Mouse (Mus musculus): Measurements from ENCODE around the gene Atf7ip2. TPM values are rescaled to one million over a fixed set of nuclear protein-coding genes. Genes with fewer than 3 reads are reported as not detected.
"Not testable (repeated sequence)": the region's sequence is repeated elsewhere in the genome, so short reads cannot be mapped to it uniquely, and the experiment has no call there.

Atf7ip2 gene
- 0.09 and 0.21 TPM in 2 replicates for polyA plus RNA-seq (2015; fragmentation: Nextera tagmentation; extraction: Ambion mirVana)

GRCm38 (mm10) chr16:10192679-10193506 is at the start of gene Atf7ip2:
TSS of gene Atf7ip2 (plus strand) at chr16:10192712.
- H3K4me1 ChIP-seq (ENCODE audit: control insufficient read depth, low read depth, low read length): no peaks in the 10 kb centered on the region; the same call in 1 of the 2 replicates
- H3K9me3 ChIP-seq (replicated peaks; ENCODE audit: control insufficient read depth, low read length): no peaks in the 10 kb centered on the region; the same call in 1 of the 2 replicates
- peaks cover 8% of the 10 kb centered on the region for H3K27me3 ChIP-seq (ENCODE audit: control insufficient read depth, insufficient read depth, low read depth, low read length)
- under 1% methylated on average over 63 of the region's 63 CpGs for WGBS (ENCODE audit: insufficient replicate concordance)
- ATAC-seq (ENCODE audit: low read depth): peak; percentile 92
- peak within 1 kb of the TSS; percentile 57 for H3K4me3 ChIP-seq (ENCODE audit: low read depth, low read length)
- no peaks in the 10 kb centered on the region for H3K36me3 ChIP-seq (ENCODE audit: control insufficient read depth, insufficient read depth)
- no peak within 1 kb of the TSS for H3K27ac ChIP-seq (ENCODE audit: low read length)
- H3K9ac ChIP-seq (ENCODE audit: low read depth, low read length): no peak within 1 kb of the TSS
- H3K4me2 ChIP-seq (ENCODE audit: low read depth, low read length): peak within 1 kb of the TSS; percentile 71

- ATAC-seq (ENCODE audit: low read depth): no peak
- H3K9me3 ChIP-seq (replicated peaks; ENCODE audit: control insufficient read depth, low read length): no peaks in the 10 kb centered on the region
- no peak overlapping the region for H3K27ac ChIP-seq (ENCODE audit: low read length)
- H3K4me3 ChIP-seq (ENCODE audit: low read depth, low read length): no peak overlapping the region
- H3K27me3 ChIP-seq (ENCODE audit: control insufficient read depth, insufficient read depth, low read depth, low read length): no peaks in the 10 kb centered on the region
- H3K36me3 ChIP-seq (ENCODE audit: control insufficient read depth, insufficient read depth): no peaks in the 10 kb centered on the region
- H3K4me1 ChIP-seq (ENCODE audit: control insufficient read depth, low read depth, low read length): no peaks in the 10 kb centered on the region
- no peak overlapping the region for H3K4me2 ChIP-seq (ENCODE audit: low read depth, low read length)
- 33% methylated on average over 2 of the region's 2 CpGs for WGBS (ENCODE audit: insufficient replicate concordance)
- H3K9ac ChIP-seq (ENCODE audit: low read depth, low read length): no peak overlapping the region
Measured at GRCm38 (mm10) chr16:10143166-10143565, 49.3 kb upstream of the Atf7ip2 start.

DNA sequence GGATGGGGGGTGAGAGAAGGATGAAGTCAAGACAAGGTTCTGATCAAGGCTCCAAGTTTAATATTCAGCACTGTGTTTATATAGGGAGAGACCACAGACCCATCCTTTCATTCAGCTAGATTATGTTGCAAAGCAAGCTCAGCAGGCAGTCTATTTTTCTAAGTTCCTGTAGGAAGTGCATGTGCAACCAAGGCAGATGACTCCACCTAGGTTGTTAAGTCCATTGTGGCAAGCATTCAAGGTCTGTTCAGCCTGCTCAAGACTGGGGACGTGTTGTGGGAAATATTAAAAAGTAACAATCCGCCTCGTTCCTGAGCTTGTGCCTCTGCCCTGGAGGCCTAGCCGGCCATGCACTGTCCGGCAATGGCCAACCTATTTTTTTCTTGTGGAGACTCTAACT is 45.1 kb upstream of the Atf7ip2 start:
- no peak overlapping the region for H3K9ac ChIP-seq (ENCODE audit: low read depth, low read length)
- H3K36me3 ChIP-seq (ENCODE audit: control insufficient read depth, insufficient read depth): no peaks in the 10 kb centered on the region
- no peaks in the 10 kb centered on the region for H3K9me3 ChIP-seq (replicated peaks; ENCODE audit: control insufficient read depth, low read length)
- H3K4me2 ChIP-seq (ENCODE audit: low read depth, low read length): no peak overlapping the region
- no peaks in the 10 kb centered on the region for H3K4me1 ChIP-seq (ENCODE audit: control insufficient read depth, low read depth, low read length)
- no peak overlapping the region for H3K4me3 ChIP-seq (ENCODE audit: low read depth, low read length)
- ATAC-seq (ENCODE audit: low read depth): no peak
- WGBS (ENCODE audit: insufficient replicate concordance): 67% methylated on average over 5 of the region's 5 CpGs
- H3K27ac ChIP-seq (ENCODE audit: low read length): no peak overlapping the region
- H3K27me3 ChIP-seq (ENCODE audit: control insufficient read depth, insufficient read depth, low read depth, low read length): no peaks in the 10 kb centered on the region

GRCm38 (mm10) chr16:10169123-10169905 is 23.2 kb upstream of the Atf7ip2 start:
- Histone ChIP-seq H3K9me3 (replicated peaks; ENCODE audit: control insufficient read depth, low read length) (no peaks in the 10 kb centered on the region), H3K36me3 (ENCODE audit: control insufficient read depth, insufficient read depth) (no peaks in the 10 kb centered on the region), H3K4me1 (ENCODE audit: control insufficient read depth, low read depth, low read length) (no peaks in the 10 kb centered on the region), H3K27me3 (ENCODE audit: control insufficient read depth, insufficient read depth, low read depth, low read length) (no peaks in the 10 kb centered on the region), H3K27ac (ENCODE audit: low read length) (no peak overlapping the region), H3K4me3 (ENCODE audit: low read depth, low read length) (no peak overlapping the region), H3K9ac (ENCODE audit: low read depth, low read length) (no peak overlapping the region), H3K4me2 (ENCODE audit: low read depth, low read length) (no peak overlapping the region)
- WGBS (ENCODE audit: insufficient replicate concordance): 70% methylated on average over 8 of the region's 8 CpGs
- ATAC-seq (ENCODE audit: low read depth): no peak

DNA sequence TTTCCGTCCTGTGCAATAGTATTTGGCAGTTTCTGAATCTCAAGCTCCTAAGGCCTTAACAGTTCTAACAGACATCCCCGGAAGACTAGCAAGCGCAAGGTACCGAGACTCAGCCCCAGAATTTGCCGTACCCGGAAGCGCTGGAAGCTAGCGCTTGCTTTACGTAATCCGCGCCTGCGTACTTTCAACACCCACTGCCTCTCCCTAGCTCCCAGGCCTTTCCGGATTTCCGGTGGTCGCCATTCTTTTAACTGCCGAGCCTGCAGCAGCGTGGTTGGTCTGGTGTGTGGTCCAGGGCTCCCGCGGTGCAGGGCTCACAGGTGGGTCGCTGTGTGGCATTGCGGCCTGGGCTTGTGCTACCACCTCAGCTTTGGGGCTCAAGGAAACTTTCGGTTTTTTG is 22.5 kb upstream of the Atf7ip2 start, which contains the start of gene Rpl39l:
Gene Rpl39l (plus strand): TSS at position 222 of the 400 bp plus-strand sequence.
- 72% methylated on average over 22 of the region's 22 CpGs for WGBS (ENCODE audit: insufficient replicate concordance)
- no peak within 1 kb of the TSS for H3K4me2 ChIP-seq (ENCODE audit: low read depth, low read length)
- H3K27me3 ChIP-seq (ENCODE audit: control insufficient read depth, insufficient read depth, low read depth, low read length): no peaks in the 10 kb centered on the region
- H3K9ac ChIP-seq (ENCODE audit: low read depth, low read length): no peak within 1 kb of the TSS
- H3K36me3 ChIP-seq (ENCODE audit: control insufficient read depth, insufficient read depth): no peaks in the 10 kb centered on the region
- H3K9me3 ChIP-seq (replicated peaks; ENCODE audit: control insufficient read depth, low read length): no peaks in the 10 kb centered on the region
- no peak within 1 kb of the TSS for H3K4me3 ChIP-seq (ENCODE audit: low read depth, low read length)
- ATAC-seq (ENCODE audit: low read depth): no peak
- H3K4me1 ChIP-seq (ENCODE audit: control insufficient read depth, low read depth, low read length): no peaks in the 10 kb centered on the region
- no peak within 1 kb of the TSS for H3K27ac ChIP-seq (ENCODE audit: low read length)

GRCm38 (mm10) chr16:10171276-10171675 is 21.2 kb upstream of the Atf7ip2 start:
- Histone ChIP-seq H3K27ac (ENCODE audit: low read length) (no peak overlapping the region), H3K4me1 (ENCODE audit: control insufficient read depth, low read depth, low read length) (no peaks in the 10 kb centered on the region), H3K4me3 (ENCODE audit: low read depth, low read length) (no peak overlapping the region), H3K27me3 (ENCODE audit: control insufficient read depth, insufficient read depth, low read depth, low read length) (no peaks in the 10 kb centered on the region), H3K4me2 (ENCODE audit: low read depth, low read length) (no peak overlapping the region), H3K36me3 (ENCODE audit: control insufficient read depth, insufficient read depth) (no peaks in the 10 kb centered on the region), H3K9ac (ENCODE audit: low read depth, low read length) (no peak overlapping the region), H3K9me3 (replicated peaks; ENCODE audit: control insufficient read depth, low read length) (no peaks in the 10 kb centered on the region)
- WGBS (ENCODE audit: insufficient replicate concordance): 59% methylated on average over 4 of the region's 4 CpGs
- no peak for ATAC-seq (ENCODE audit: low read depth)

- no peaks in the 10 kb centered on the region for H3K36me3 ChIP-seq (ENCODE audit: control insufficient read depth, insufficient read depth)
- no peaks in the 10 kb centered on the region for H3K9me3 ChIP-seq (replicated peaks; ENCODE audit: control insufficient read depth, low read length)
- no peaks in the 10 kb centered on the region for H3K4me1 ChIP-seq (ENCODE audit: control insufficient read depth, low read depth, low read length)
- no peak for ATAC-seq (ENCODE audit: low read depth)
- no peaks in the 10 kb centered on the region for H3K27me3 ChIP-seq (ENCODE audit: control insufficient read depth, insufficient read depth, low read depth, low read length)
- H3K27ac ChIP-seq (ENCODE audit: low read length): no peak overlapping the region
- H3K9ac ChIP-seq (ENCODE audit: low read depth, low read length): no peak overlapping the region
- 43% methylated on average over 3 of the region's 3 CpGs for WGBS (ENCODE audit: insufficient replicate concordance)
- H3K4me3 ChIP-seq (ENCODE audit: low read depth, low read length): no peak overlapping the region
- H3K4me2 ChIP-seq (ENCODE audit: low read depth, low read length): no peak overlapping the region
Measured at GRCm38 (mm10) chr16:10172179-10172820, 20.2 kb upstream of the Atf7ip2 start.

- not testable (repeated sequence) for H3K27ac ChIP-seq (ENCODE audit: low read length); H3K9me3 ChIP-seq (replicated peaks; ENCODE audit: control insufficient read depth, low read length); H3K4me2 ChIP-seq (ENCODE audit: low read depth, low read length); H3K9ac ChIP-seq (ENCODE audit: low read depth, low read length); H3K36me3 ChIP-seq (ENCODE audit: control insufficient read depth, insufficient read depth); H3K27me3 ChIP-seq (ENCODE audit: control insufficient read depth, insufficient read depth, low read depth, low read length); ATAC-seq (ENCODE audit: low read depth); H3K4me3 ChIP-seq (ENCODE audit: low read depth, low read length); H3K4me1 ChIP-seq (ENCODE audit: control insufficient read depth, low read depth, low read length)
- 85% methylated on average over 10 of the region's 10 CpGs for WGBS (ENCODE audit: insufficient replicate concordance)
Measured at GRCm38 (mm10) chr16:10187461-10187860, 5.1 kb upstream of the Atf7ip2 start.
